Mouse (Mus musculus) olfactory bulb, adult 2 months (tissue): ENCODE data around the gene Ccnl1. TPM values are rescaled to one million over a fixed set of nuclear protein-coding genes. Genes with fewer than 3 reads are reported as not detected.
A peak's percentile ranks its signal among the peaks of the same experiment; 100 is the strongest.

Source experiments
- H3K27ac ChIP-seq: fragments of 200-500 bp; 2 replicates; pipeline ENCODE4 v1.5.1; 2012; ENCODE audit warnings: low read depth, low read length; ENCODE audit not compliant: insufficient read depth
- H3K4me1 ChIP-seq: fragments of 200-500 bp; 2 replicates; pipeline ENCODE4 v1.6.1; 2012; ENCODE audit warnings: low read length; ENCODE audit not compliant: control insufficient read depth, insufficient read depth
- H3K4me3 ChIP-seq: fragments of 200-500 bp; 2 replicates; pipeline ENCODE4 v1.5.1; 2012; ENCODE audit warnings: mild to moderate bottlenecking, low read depth, low read length, moderate library complexity; ENCODE audit not compliant: insufficient read depth
- CTCF ChIP-seq: fragments of 200-500 bp; IDR thresholded peaks from 2 replicates; pipeline ENCODE4 v1.5.1; 2012; ENCODE audit warnings: low read depth, mild to moderate bottlenecking, low read length, moderate library complexity; ENCODE audit not compliant: insufficient read depth
- POLR2A ChIP-seq: fragments of 200-500 bp; IDR thresholded peaks from 2 replicates; pipeline ENCODE4 v1.6.1; 2012; ENCODE audit warnings: mild to moderate bottlenecking, low read depth, low read length, moderate library complexity; ENCODE audit not compliant: insufficient read depth
- WGBS: fragments of 180-500 bp; shearing (Covaris S2); methylation state at CpG from one replicate; pipeline ENCODE4 v1.1.7; 2018; 5-methylcytosine and 5-hydroxymethylcytosine counted together
- polyA plus RNA-seq: library from polyadenylated mRNA; stranded (reverse); fragments of >200 nt; gene quantifications from 2 replicates; pipeline ENCODE4 v1.2.4, GENCODE M21; 2012; ENCODE audit warnings: low replicate concordance; ENCODE audit not compliant: missing spikeins, insufficient read depth, insufficient read length

Gene Ccnl1
- polyA plus RNA-seq, 1 experiment: 295 TPM

GRCm38 (mm10) chr3:65929821-65930633, 28.0 kb downstream of the Ccnl1 start:
- 18% methylated on average over 20 of the region's 20 CpGs for WGBS

GRCm38 (mm10) chr3:65929304-65929783, 28.7 kb downstream of the Ccnl1 start:
- Histone ChIP-seq H3K4me1 (peaks cover 30% of the 10 kb centered on the region), H3K27ac (no peak overlapping the region), H3K4me3 (0 out of 2 replicates have a peak overlapping the region, but pooled peaks have one; percentile 14)
- WGBS: 5% methylated on average over 10 of the region's 10 CpGs
- TF ChIP-seq CTCF (peak; percentile 59), POLR2A (0 out of 2 replicates have a peak, but pooled peaks have one; percentile 5)

More at GRCm38 (mm10) chr3:65929821-65930633, 28.0 kb downstream of the Ccnl1 start:
- peaks cover 30% of the 10 kb centered on the region for H3K4me1 ChIP-seq
- no peak overlapping the region for H3K27ac ChIP-seq
- TF ChIP-seq POLR2A: 0 out of 2 replicates have a peak, but pooled peaks have one; percentile 4
- TF ChIP-seq CTCF: no peak
- no peak overlapping the region for H3K4me3 ChIP-seq

DNA sequence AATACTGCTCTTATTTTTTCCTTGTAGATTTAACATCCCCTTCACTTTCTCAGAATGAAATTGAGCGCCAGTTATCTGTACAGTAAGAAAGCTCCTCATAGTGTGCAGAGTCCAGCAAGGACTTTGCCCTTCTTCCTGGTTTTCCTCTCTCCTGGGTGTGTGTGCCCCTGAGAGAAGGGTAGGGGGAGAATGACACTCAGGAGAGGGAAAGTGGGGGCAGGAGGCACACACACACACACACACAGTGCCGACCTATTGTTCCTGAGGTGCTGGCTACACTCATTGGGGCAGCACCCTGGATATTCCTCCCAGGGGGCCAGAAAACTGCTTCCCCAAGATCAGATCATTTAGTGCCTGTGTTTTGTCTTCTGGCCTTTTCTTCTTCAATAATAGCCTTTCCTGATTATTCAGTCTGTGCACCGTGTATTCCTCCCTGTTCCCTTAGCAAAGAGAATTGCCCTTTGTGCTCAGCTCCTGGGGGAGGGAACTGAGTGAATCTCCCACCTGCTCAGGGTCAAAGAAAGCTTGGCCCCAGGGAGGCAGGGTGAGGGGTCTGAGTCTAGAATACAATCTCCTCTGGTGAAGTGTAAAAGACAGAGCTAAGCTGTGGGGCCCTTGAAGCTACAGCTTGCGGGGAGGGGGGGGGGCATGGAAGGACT, 29.3 kb downstream of the Ccnl1 start:
- Histone ChIP-seq H3K4me1 (peaks cover 30% of the 10 kb centered on the region), H3K27ac (no peak overlapping the region), H3K4me3 (no peak overlapping the region)
- TF ChIP-seq POLR2A (no peak), CTCF (no peak)
- WGBS: 51% methylated on average over 4 of the region's 4 CpGs

DNA sequence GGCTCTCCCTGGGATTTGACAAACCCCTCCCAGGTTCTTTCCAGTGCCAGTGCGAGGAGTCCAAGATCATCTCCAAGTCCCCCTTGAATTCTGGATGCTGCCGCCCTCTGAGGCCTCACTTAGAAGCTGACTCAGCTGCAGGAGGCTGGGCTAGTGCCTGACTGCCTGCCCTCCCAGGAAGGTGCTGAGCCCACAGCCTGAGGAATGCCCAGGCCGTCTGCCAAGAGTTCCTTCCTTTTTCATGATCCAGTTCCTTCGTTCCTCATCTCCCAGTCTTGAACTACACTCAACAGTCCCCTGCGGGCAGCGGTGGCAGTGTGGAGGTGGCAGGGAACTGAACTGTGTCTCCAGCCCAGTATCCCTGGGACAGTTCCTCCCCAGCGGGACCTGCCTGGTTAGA, 30.4 kb downstream of the Ccnl1 start:
- WGBS: 41% methylated on average over 7 of the region's 7 CpGs
- Histone ChIP-seq H3K4me1 (peaks cover 30% of the 10 kb centered on the region), H3K27ac (peak overlapping the region; percentile 73), H3K4me3 (no peak overlapping the region)
- TF ChIP-seq CTCF: no peak
- TF ChIP-seq POLR2A: no peak

DNA sequence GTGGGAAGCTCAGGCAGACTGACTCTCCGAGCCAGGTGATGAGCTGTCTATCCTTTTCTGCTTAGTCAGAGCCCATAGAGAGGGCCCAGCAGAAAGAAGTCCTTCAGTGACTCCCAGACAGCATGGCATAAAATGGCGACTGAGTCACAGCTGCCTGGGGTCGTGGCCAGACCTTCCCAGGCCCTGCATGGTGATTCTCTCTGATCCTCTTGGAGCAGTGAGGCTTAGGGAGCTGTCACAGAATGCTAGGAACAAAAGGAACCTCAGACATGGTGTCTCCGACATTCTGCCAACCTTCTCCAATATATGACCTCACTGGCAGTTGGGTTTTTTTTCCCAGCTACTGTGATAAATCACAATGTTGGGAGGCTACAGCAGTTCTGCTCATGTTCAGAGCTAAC, 30.9 kb downstream of the Ccnl1 start:
- WGBS: 94% methylated on average over 4 of the region's 4 CpGs
- peak overlapping the region; percentile 73 for H3K27ac ChIP-seq

DNA sequence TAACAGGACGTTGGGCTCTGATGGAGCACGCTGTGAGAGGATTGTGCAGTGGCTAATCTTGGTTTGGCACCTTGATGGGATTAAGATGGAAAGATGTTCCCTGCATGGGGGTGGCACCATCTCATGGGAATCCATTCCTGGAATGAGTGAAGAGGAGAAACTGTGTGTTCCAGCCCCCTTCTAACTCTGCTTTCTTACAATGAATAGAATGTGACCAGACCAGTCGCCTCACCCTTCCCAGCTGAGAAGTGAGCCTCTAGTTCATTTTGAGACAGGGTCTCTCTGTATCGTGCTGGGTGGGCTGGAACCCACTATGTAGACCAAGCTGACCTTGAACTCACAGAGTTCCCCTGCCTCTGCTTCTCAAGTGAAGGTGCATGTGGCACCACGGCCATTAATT, 31.6 kb downstream of the Ccnl1 start:
- Histone ChIP-seq H3K4me1 (peaks cover 33% of the 10 kb centered on the region), H3K27ac (no peak overlapping the region), H3K4me3 (no peak overlapping the region)
- no peak for TF ChIP-seq CTCF
- TF ChIP-seq POLR2A: no peak
- 90% methylated on average over 5 of the region's 5 CpGs for WGBS

More for the DNA sequence above, 30.9 kb downstream of the Ccnl1 start:
- Histone ChIP-seq H3K4me1 (peaks cover 33% of the 10 kb centered on the region), H3K4me3 (no peak overlapping the region)
- no peak for TF ChIP-seq POLR2A
- no peak for TF ChIP-seq CTCF

- Histone ChIP-seq H3K27ac (no peak overlapping the region), H3K4me3 (no peak overlapping the region), H3K4me1 (peaks cover 33% of the 10 kb centered on the region)
- 88% methylated on average over 5 of the region's 5 CpGs for WGBS
- TF ChIP-seq POLR2A (no peak), CTCF (no peak)
Measured at GRCm38 (mm10) chr3:65925058-65925740, 32.9 kb downstream of the Ccnl1 start.

GRCm38 (mm10) chr3:65922420-65922819, 35.6 kb downstream of the Ccnl1 start:
- TF ChIP-seq CTCF: no peak
- no peak for TF ChIP-seq POLR2A
- H3K4me1 ChIP-seq: peaks cover 11% of the 10 kb centered on the region
- WGBS: 32% methylated on average over 6 of the region's 6 CpGs
- no peak overlapping the region for H3K4me3 ChIP-seq
- peak overlapping the region; percentile 58; the same call in 1 of the 2 replicates for H3K27ac ChIP-seq
